Mouse (Mus musculus): ENCODE measurements around the gene Nol9. TPM values are rescaled to one million over a fixed set of nuclear protein-coding genes. Genes with fewer than 3 reads are reported as not detected.

The Nol9 gene
- total and polyA plus RNA-seq, 2 experiments from 2014 or later: 17.1 to 33.0 TPM

DNA sequence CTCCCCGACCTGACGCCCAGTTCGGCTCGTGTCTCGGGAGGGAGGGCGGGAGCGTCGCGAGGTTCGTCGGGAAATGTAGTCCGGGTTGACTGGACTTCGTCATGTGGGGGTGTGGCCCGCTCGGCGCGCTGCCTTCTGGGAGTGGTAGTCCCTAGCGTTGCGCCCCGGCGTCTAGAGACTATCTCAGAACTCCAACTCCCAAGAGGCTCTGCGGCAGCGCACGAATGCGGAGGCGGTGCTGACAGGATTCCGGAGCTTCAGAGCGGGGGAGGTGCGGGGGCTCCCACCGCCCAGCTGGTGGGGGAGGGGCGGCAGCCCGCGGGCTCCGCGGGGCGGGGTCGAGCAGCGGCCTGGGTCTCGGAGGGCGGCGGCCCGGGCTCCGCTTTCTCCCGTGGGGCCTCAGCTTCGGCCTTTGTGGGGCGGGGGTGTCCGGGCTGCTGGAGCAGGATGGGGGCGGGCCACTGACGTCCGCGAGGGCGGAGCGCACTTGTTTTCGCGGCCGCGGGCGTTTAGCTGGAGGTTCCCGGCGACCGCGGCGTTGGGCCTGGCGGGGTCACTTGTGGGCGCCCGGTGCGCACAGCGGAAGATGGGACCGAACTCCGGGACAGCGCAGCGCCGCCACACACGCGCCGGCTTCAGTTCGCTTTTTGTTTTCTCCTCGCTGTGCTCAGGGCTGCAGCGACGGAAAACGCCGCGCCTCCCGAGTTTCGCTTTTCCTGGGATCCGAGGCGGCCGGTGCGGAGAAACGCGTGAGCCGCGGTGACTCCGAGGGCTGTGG is 42.8 kb upstream of the Nol9 start, which contains the start of gene Phf13:
Phf13 (minus strand) TSS at position 86 of the 778 bp plus-strand sequence.
- Histone ChIP-seq H3K27ac (peak within 1 kb of the TSS; percentile 87), H3K9ac (replicated peaks; ENCODE audit: low read length) (peak within 1 kb of the TSS; percentile 82), H3K9me3 (ENCODE audit: low read length) (no peaks in the 10 kb centered on the region), H3K4me2 (ENCODE audit: low read depth, low read length) (peak within 1 kb of the TSS; percentile 75), H3K36me3 (ENCODE audit: insufficient read depth, low read length) (peaks cover 11% of the 10 kb centered on the region; the same call in 1 of the 2 replicates), H3K27me3 (ENCODE audit: insufficient read depth, low read length) (no peaks in the 10 kb centered on the region), H3K4me3 (ENCODE audit: low read length) (peak within 1 kb of the TSS; percentile 99), H3K4me1 (ENCODE audit: insufficient read depth, low read length) (peaks cover 7% of the 10 kb centered on the region; the same call in 1 of the 2 replicates)
- no peak for TF ChIP-seq CTCF (IDR thresholded peaks at IDR 0.05; ENCODE audit: low read depth)
- ATAC-seq (peak; percentile 97), DNase-seq (ENCODE audit: low spot score) (peak; percentile 100)
- WGBS: under 1% methylated on average over 88 of the region's 94 CpGs

DNA sequence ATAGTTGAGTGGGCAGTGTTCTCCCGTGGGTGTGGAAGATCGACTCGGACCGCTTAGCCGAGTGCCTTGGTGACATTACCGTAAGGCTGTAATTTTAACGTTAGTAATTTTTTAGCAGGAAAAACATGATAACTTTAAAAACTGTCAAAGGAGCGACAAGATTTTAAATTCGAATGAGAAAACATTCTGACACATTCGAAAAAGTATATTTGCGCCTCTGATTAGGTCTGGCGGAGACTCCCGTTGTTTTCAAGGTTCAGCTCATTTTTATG is 42.2 kb upstream of the Nol9 start:
- Histone ChIP-seq H3K9ac (replicated peaks; ENCODE audit: low read length) (peak overlapping the region; percentile 82), H3K4me1 (ENCODE audit: insufficient read depth, low read length) (peaks cover 7% of the 10 kb centered on the region; the same call in 1 of the 2 replicates), H3K9me3 (ENCODE audit: low read length) (no peaks in the 10 kb centered on the region), H3K27me3 (ENCODE audit: insufficient read depth, low read length) (no peaks in the 10 kb centered on the region), H3K36me3 (ENCODE audit: insufficient read depth, low read length) (peaks cover 6% of the 10 kb centered on the region; the same call in 1 of the 2 replicates), H3K4me2 (ENCODE audit: low read depth, low read length) (peak overlapping the region; percentile 70), H3K27ac (peak overlapping the region; percentile 87), H3K4me3 (ENCODE audit: low read length) (peak overlapping the region; percentile 99)
- DNase-seq (ENCODE audit: low spot score) (no peak), ATAC-seq (no peak)
- no peak for TF ChIP-seq CTCF (IDR thresholded peaks at IDR 0.05; ENCODE audit: low read depth)
- WGBS: 5% methylated on average over 13 of the region's 13 CpGs

DNA sequence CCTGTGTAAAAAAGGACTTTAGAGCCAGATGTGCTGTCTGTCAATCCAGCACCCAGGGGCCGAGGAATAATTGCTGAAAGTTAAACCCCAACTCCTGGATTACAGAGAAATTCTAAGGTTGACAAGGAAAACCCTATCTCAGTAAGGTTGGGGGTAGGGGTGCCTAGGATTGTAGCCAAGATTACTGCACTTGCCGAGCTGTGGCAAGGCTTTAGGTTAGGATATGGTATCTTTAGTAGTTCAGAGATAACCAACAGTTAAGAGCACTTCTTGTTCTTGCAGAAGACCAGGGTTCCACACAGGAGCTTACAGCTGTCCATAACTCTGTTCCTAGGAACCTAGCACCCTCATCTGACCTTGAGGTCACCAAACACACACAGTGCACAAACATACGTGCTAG is 41.4 kb upstream of the Nol9 start:
- peak overlapping the region; percentile 70; the same call in 1 of the 2 replicates for H3K4me2 ChIP-seq (ENCODE audit: low read depth, low read length)
- no peaks in the 10 kb centered on the region for H3K9me3 ChIP-seq (ENCODE audit: low read length)
- no peak overlapping the region for H3K9ac ChIP-seq (replicated peaks; ENCODE audit: low read length)

DNA sequence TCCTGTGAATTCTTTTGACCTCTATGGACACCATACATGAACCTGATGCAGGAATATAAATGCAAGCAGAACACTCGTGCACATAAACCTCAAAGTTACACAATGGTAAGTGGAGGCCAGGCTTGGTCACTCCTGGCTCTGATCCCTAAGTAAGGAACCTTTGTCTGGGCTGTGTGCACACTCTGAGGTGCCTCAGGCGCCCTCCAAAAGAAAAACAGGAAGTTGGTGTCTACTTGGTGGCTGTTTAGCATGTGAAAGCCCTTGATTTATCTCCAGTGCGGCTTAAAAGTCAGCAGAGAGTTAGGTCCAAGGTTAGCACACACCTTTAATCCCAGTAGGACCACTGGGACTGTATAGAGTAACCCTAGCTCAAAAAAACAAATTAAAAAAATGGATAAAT is 39.6 kb upstream of the Nol9 start:
- 70% methylated on average over 3 of the region's 3 CpGs for WGBS
- DNase-seq (ENCODE audit: low spot score): no peak
- ATAC-seq: no peak

More for the DNA sequence above, 41.4 kb upstream of the Nol9 start:
- ATAC-seq (no peak), DNase-seq (ENCODE audit: low spot score) (no peak)
- Histone ChIP-seq H3K36me3 (ENCODE audit: insufficient read depth, low read length) (no peaks in the 10 kb centered on the region), H3K4me3 (ENCODE audit: low read length) (no peak overlapping the region), H3K27ac (no peak overlapping the region), H3K4me1 (ENCODE audit: insufficient read depth, low read length) (peaks cover 7% of the 10 kb centered on the region; the same call in 1 of the 2 replicates), H3K27me3 (ENCODE audit: insufficient read depth, low read length) (no peaks in the 10 kb centered on the region)
- TF ChIP-seq CTCF (IDR thresholded peaks at IDR 0.05; ENCODE audit: low read depth): no peak
- 63% methylated on average over 3 of the region's 3 CpGs for WGBS

DNA sequence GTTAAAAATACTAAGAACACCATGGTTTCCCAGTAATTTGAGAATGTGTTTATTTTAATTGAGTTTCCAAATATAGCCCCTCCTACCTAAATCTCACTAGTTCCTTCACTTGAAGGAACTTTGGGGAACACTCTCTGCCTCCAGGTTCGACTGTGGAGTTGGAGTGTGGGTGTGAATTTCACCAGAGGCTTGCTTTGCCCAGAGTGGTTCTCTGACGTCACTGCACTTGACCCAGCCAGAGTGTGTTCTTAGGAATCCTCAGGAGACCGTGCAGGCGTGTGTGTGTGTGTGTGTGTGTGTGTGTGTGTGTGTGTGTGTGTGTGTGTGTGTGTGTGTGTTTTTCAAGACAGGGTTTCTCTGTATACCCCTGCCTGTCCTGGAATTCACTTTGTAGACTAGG is 38.2 kb upstream of the Nol9 start:
- H3K27ac ChIP-seq: no peak overlapping the region
- no peak for TF ChIP-seq CTCF (IDR thresholded peaks at IDR 0.05; ENCODE audit: low read depth)
- no peaks in the 10 kb centered on the region for H3K36me3 ChIP-seq (ENCODE audit: insufficient read depth, low read length)
- H3K4me3 ChIP-seq (ENCODE audit: low read length): no peak overlapping the region
- DNase-seq (ENCODE audit: low spot score): no peak
- H3K4me1 ChIP-seq (ENCODE audit: insufficient read depth, low read length): peaks cover 7% of the 10 kb centered on the region; the same call in 1 of the 2 replicates
- H3K4me2 ChIP-seq (ENCODE audit: low read depth, low read length): no peak overlapping the region
- no peak for ATAC-seq
- H3K9me3 ChIP-seq (ENCODE audit: low read length): no peaks in the 10 kb centered on the region
- 53% methylated on average over 4 of the region's 4 CpGs for WGBS
- no peak overlapping the region for H3K9ac ChIP-seq (replicated peaks; ENCODE audit: low read length)
- H3K27me3 ChIP-seq (ENCODE audit: insufficient read depth, low read length): no peaks in the 10 kb centered on the region

More for the DNA sequence above, 39.6 kb upstream of the Nol9 start:
- no peak overlapping the region for H3K4me2 ChIP-seq (ENCODE audit: low read depth, low read length)
- H3K9ac ChIP-seq (replicated peaks; ENCODE audit: low read length): no peak overlapping the region
- H3K27ac ChIP-seq: no peak overlapping the region
- H3K4me1 ChIP-seq (ENCODE audit: insufficient read depth, low read length): peaks cover 7% of the 10 kb centered on the region; the same call in 1 of the 2 replicates
- no peaks in the 10 kb centered on the region for H3K27me3 ChIP-seq (ENCODE audit: insufficient read depth, low read length)
- H3K36me3 ChIP-seq (ENCODE audit: insufficient read depth, low read length): no peaks in the 10 kb centered on the region
- no peaks in the 10 kb centered on the region for H3K9me3 ChIP-seq (ENCODE audit: low read length)
- TF ChIP-seq CTCF (IDR thresholded peaks at IDR 0.05; ENCODE audit: low read depth): no peak
- no peak overlapping the region for H3K4me3 ChIP-seq (ENCODE audit: low read length)

GRCm38 (mm10) chr4:152001335-152001734 is 37.8 kb upstream of the Nol9 start:
- Histone ChIP-seq H3K27me3 (ENCODE audit: insufficient read depth, low read length) (no peaks in the 10 kb centered on the region), H3K4me2 (ENCODE audit: low read depth, low read length) (no peak overlapping the region), H3K36me3 (ENCODE audit: insufficient read depth, low read length) (no peaks in the 10 kb centered on the region), H3K9me3 (ENCODE audit: low read length) (no peaks in the 10 kb centered on the region), H3K27ac (no peak overlapping the region), H3K9ac (replicated peaks; ENCODE audit: low read length) (no peak overlapping the region), H3K4me1 (ENCODE audit: insufficient read depth, low read length) (peaks cover 7% of the 10 kb centered on the region; the same call in 1 of the 2 replicates), H3K4me3 (ENCODE audit: low read length) (no peak overlapping the region)
- DNase-seq (ENCODE audit: low spot score) (no peak), ATAC-seq (no peak)
- WGBS: 59% methylated on average over 4 of the region's 4 CpGs
- TF ChIP-seq CTCF (IDR thresholded peaks at IDR 0.05; ENCODE audit: low read depth): no peak

DNA sequence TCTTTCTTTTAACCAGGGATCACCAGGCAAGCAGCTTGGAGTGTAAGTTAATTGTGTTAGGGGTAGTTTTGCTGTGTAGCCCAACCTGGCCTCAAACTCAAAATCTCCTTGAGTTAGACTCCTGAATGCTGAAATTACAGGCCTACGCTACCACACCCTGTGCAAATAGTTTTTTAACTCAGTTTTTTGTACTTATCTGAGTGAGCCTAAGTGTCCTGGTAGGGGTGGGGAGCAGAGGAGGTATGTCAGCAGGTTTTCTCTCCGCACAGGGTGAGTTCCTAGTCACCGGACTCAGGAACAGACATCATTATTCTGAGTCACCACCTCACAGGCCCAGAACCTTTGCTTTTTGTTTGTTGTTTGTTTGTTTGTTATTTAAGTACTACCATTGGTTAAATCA is 37.1 kb upstream of the Nol9 start:
- Histone ChIP-seq H3K36me3 (ENCODE audit: insufficient read depth, low read length) (no peaks in the 10 kb centered on the region), H3K9ac (replicated peaks; ENCODE audit: low read length) (no peak overlapping the region), H3K4me3 (ENCODE audit: low read length) (no peak overlapping the region), H3K27me3 (ENCODE audit: insufficient read depth, low read length) (no peaks in the 10 kb centered on the region; the same call in 1 of the 2 replicates), H3K4me1 (ENCODE audit: insufficient read depth, low read length) (peaks cover 6% of the 10 kb centered on the region; the same call in 1 of the 2 replicates), H3K9me3 (ENCODE audit: low read length) (no peaks in the 10 kb centered on the region), H3K27ac (no peak overlapping the region), H3K4me2 (ENCODE audit: low read depth, low read length) (no peak overlapping the region)
- no peak for TF ChIP-seq CTCF (IDR thresholded peaks at IDR 0.05; ENCODE audit: low read depth)
- 98% methylated on average over 3 of the region's 3 CpGs for WGBS
- no peak for ATAC-seq
- DNase-seq (ENCODE audit: low spot score): no peak

Measured in hindbrain, postnatal 0 days (tissue).